Mouse (Mus musculus) thymus, postnatal 36 days (tissue): ENCODE results near the gene Sepsecs.

Experiments
- DNase-seq, 2 experiments: peaks; one replicate each; pipeline ENCODE4 v3.0.0; 2022; ENCODE audit warnings: mixed read lengths in 2 of 2

Sepsecs gene

GRCm38 (mm10) chr5:52590612-52591011, 78.9 kb downstream of the Sepsecs start:
- DNase-seq: no peak
